Mouse (Mus musculus): ENCODE measurements around the gene Spata19. TPM values are rescaled to one million over a fixed set of nuclear protein-coding genes. Genes with fewer than 3 reads are reported as not detected.

Spata19 gene
- not detected in 2 replicates for polyA plus RNA-seq (2014; fragmentation: Nextera tagmentation; extraction: Ambion mirVana)

DNA sequence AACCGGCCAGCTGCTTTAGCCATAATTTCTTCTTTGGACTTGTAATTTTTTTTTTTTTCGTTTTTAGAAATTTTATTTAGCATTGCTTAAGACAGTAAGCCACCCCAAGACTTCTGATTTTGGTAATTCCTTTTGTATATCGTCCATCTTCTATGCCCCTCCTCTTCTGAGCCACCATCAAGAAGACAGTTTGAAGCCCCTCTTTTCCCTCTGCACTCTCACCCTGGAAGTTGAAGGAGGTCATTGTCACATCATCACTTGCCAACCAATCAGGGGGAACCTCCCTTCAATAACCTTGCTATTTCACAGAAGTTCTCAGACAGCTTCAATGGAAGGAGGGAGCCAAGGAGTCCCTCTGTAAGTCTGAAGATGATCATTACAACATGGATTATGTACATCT lies at the start of gene Spata19:
Gene Spata19 (plus strand): TSS at position 301 of the 400 bp plus-strand sequence.
- Histone ChIP-seq H3K36me3 (ENCODE audit: control insufficient read depth, insufficient read depth, low read length) (no peaks in the 10 kb centered on the region), H3K4me2 (no peak within 1 kb of the TSS), H3K4me3 (ENCODE audit: low read depth, low read length) (no peak within 1 kb of the TSS), H3K9ac (ENCODE audit: low read length) (no peak within 1 kb of the TSS), H3K27ac (ENCODE audit: low read depth, low read length) (no peak within 1 kb of the TSS), H3K4me1 (ENCODE audit: control insufficient read depth, insufficient read depth, low read length) (no peaks in the 10 kb centered on the region), H3K27me3 (ENCODE audit: control insufficient read depth, insufficient read depth, low read length) (no peaks in the 10 kb centered on the region), H3K9me3 (ENCODE audit: control insufficient read depth, low read length) (no peaks in the 10 kb centered on the region)
- 86% methylated on average over 3 of the region's 3 CpGs for WGBS
- ATAC-seq (ENCODE audit: low FRiP score) (no peak), DNase-seq (ENCODE audit: low spot score, missing footprints) (no peak)

DNA sequence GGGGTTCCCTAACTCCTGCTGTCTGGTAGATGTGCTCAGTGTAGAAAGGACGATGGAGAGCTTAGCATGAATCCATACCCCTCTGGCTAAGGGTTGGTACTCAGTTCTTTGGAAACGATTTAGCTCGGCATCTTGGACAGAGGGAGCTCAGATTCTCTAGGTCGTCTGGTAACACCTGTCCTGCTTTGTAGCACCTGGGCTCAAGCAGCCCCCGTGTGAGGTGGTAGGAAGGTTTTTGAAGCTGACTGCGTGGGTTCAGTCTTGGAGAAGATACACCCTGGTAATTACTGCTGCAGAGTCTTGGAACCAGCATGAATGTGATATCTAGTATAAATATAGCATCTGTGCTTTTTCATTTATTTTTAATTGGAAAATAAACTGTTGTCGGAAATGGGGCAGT lies 43.5 kb upstream of the Spata19 start:
- no peaks in the 10 kb centered on the region for H3K4me1 ChIP-seq (ENCODE audit: control insufficient read depth, insufficient read depth, low read length)
- no peak overlapping the region for H3K4me3 ChIP-seq (ENCODE audit: low read depth, low read length)
- no peaks in the 10 kb centered on the region for H3K9me3 ChIP-seq (ENCODE audit: control insufficient read depth, low read length)
- WGBS: 93% methylated on average over 7 of the region's 7 CpGs
- H3K4me2 ChIP-seq: no peak overlapping the region
- no peaks in the 10 kb centered on the region for H3K27me3 ChIP-seq (ENCODE audit: control insufficient read depth, insufficient read depth, low read length)
- ATAC-seq (ENCODE audit: low FRiP score) (no peak), DNase-seq (ENCODE audit: low spot score, missing footprints) (no peak)
- no peak overlapping the region for H3K9ac ChIP-seq (ENCODE audit: low read length)
- H3K36me3 ChIP-seq (ENCODE audit: control insufficient read depth, insufficient read depth, low read length): no peaks in the 10 kb centered on the region
- no peak overlapping the region for H3K27ac ChIP-seq (ENCODE audit: low read depth, low read length)

DNA sequence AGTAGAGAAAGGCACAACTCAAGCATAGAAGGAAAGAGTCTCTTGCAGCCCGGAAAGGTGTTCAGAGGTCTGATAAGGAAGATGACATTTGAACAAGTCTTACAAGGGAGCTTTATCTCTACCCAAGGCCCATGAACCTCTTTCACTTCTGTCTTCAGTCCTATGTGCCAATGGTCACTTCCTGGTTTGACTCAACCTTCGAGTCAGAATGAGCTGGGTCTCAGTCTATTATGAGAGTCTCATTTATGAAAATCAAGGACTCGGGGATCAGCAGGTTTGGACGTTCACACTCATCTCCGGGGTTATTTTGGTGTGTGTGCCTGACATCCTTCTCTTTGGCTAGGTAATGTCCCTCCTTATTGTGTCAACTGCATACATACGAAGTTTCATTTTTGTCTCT lies 38.7 kb upstream of the Spata19 start:
- H3K4me2 ChIP-seq: no peak overlapping the region
- no peaks in the 10 kb centered on the region for H3K4me1 ChIP-seq (ENCODE audit: control insufficient read depth, insufficient read depth, low read length)
- no peaks in the 10 kb centered on the region for H3K36me3 ChIP-seq (ENCODE audit: control insufficient read depth, insufficient read depth, low read length)
- DNase-seq (ENCODE audit: low spot score, missing footprints) (no peak), ATAC-seq (ENCODE audit: low FRiP score) (no peak)
- no peak overlapping the region for H3K27ac ChIP-seq (ENCODE audit: low read depth, low read length)
- H3K9ac ChIP-seq (ENCODE audit: low read length): no peak overlapping the region
- no peaks in the 10 kb centered on the region for H3K9me3 ChIP-seq (ENCODE audit: control insufficient read depth, low read length)
- 92% methylated on average over 6 of the region's 6 CpGs for WGBS
- H3K27me3 ChIP-seq (ENCODE audit: control insufficient read depth, insufficient read depth, low read length): no peaks in the 10 kb centered on the region
- no peak overlapping the region for H3K4me3 ChIP-seq (ENCODE audit: low read depth, low read length)

DNA sequence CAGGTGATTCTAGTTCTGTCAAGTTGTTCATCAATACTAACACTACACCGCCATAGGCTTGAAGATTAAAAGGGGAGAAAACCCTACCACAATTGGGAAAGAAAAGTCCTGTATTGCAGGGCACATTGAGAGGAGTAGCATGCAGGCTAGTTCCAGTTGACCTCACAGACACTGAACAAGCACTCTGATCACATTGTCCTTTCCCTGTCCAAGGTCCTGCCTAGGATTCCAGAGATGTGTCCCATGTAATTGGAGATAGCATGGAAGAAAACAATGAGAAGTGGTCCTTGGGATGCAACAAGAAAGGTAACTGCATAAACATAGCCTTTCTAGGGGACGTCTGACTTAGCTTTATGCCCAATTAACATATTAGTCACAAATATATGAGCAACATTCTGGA lies 29.4 kb upstream of the Spata19 start:
- no peak for DNase-seq (ENCODE audit: low spot score, missing footprints)
- H3K36me3 ChIP-seq (ENCODE audit: control insufficient read depth, insufficient read depth, low read length): no peaks in the 10 kb centered on the region
- H3K4me2 ChIP-seq: no peak overlapping the region
- no peaks in the 10 kb centered on the region for H3K27me3 ChIP-seq (ENCODE audit: control insufficient read depth, insufficient read depth, low read length)
- no peaks in the 10 kb centered on the region for H3K4me1 ChIP-seq (ENCODE audit: control insufficient read depth, insufficient read depth, low read length)
- 68% methylated on average over 2 of the region's 2 CpGs for WGBS
- H3K4me3 ChIP-seq (ENCODE audit: low read depth, low read length): no peak overlapping the region
- H3K9me3 ChIP-seq (ENCODE audit: control insufficient read depth, low read length): no peaks in the 10 kb centered on the region
- no peak overlapping the region for H3K9ac ChIP-seq (ENCODE audit: low read length)
- no peak overlapping the region for H3K27ac ChIP-seq (ENCODE audit: low read depth, low read length)
- no peak for ATAC-seq (ENCODE audit: low FRiP score)

DNA sequence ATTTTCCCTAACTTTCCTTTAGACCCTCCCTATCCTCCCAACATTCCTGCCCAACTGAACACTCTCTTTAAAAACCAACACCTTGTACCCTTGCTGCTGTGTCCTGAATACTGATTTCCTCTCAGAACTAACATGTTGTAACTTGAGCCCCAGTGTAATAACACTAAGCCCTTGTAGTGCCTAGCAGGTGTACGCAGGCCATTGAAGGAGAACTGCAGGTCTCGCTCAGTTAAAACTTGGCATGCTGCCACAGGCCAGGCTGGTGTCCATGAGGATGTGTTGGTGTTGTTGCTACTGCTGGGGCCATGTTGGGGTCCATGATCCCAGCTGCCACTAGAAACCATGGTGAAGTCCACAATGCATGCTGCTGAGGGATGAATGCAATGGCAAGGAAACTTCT lies 27.5 kb upstream of the Spata19 start:
- Histone ChIP-seq H3K9ac (ENCODE audit: low read length) (no peak overlapping the region), H3K4me2 (no peak overlapping the region), H3K4me1 (ENCODE audit: control insufficient read depth, insufficient read depth, low read length) (no peaks in the 10 kb centered on the region), H3K9me3 (ENCODE audit: control insufficient read depth, low read length) (no peaks in the 10 kb centered on the region), H3K27ac (ENCODE audit: low read depth, low read length) (no peak overlapping the region), H3K36me3 (ENCODE audit: control insufficient read depth, insufficient read depth, low read length) (no peaks in the 10 kb centered on the region), H3K27me3 (ENCODE audit: control insufficient read depth, insufficient read depth, low read length) (no peaks in the 10 kb centered on the region), H3K4me3 (ENCODE audit: low read depth, low read length) (no peak overlapping the region)
- DNase-seq (ENCODE audit: low spot score, missing footprints) (no peak), ATAC-seq (ENCODE audit: low FRiP score) (no peak)
- WGBS: 85% methylated on average over 2 of the region's 2 CpGs

DNA sequence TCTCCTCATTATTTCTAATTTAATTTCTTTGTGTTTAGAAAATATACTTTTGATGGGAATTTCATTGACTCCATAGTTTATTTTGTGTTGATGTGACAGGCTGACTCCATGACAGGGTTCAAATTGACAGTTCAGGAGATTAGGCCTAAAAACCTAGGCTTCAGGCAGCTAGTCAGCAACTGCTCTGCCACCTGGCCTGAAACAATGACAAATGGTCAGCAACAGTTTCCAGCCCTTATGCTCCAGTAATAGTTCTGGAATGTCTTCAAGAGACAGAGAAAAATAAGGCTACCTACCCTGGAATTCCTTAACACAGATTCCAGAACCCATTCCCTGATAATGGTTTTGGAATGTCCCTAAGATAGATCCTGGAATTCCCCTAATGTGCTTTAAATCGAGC lies 20.9 kb upstream of the Spata19 start:
- H3K36me3 ChIP-seq (ENCODE audit: control insufficient read depth, insufficient read depth, low read length): no peaks in the 10 kb centered on the region
- no peak for DNase-seq (ENCODE audit: low spot score, missing footprints)
- no peak overlapping the region for H3K4me3 ChIP-seq (ENCODE audit: low read depth, low read length)
- H3K4me1 ChIP-seq (ENCODE audit: control insufficient read depth, insufficient read depth, low read length): no peaks in the 10 kb centered on the region
- 75% methylated on average over 1 of the region's 1 CpGs for WGBS
- H3K27me3 ChIP-seq (ENCODE audit: control insufficient read depth, insufficient read depth, low read length): no peaks in the 10 kb centered on the region
- no peak overlapping the region for H3K27ac ChIP-seq (ENCODE audit: low read depth, low read length)
- no peak for ATAC-seq (ENCODE audit: low FRiP score)
- H3K9ac ChIP-seq (ENCODE audit: low read length): no peak overlapping the region
- no peaks in the 10 kb centered on the region for H3K9me3 ChIP-seq (ENCODE audit: control insufficient read depth, low read length)
- H3K4me2 ChIP-seq: no peak overlapping the region

DNA sequence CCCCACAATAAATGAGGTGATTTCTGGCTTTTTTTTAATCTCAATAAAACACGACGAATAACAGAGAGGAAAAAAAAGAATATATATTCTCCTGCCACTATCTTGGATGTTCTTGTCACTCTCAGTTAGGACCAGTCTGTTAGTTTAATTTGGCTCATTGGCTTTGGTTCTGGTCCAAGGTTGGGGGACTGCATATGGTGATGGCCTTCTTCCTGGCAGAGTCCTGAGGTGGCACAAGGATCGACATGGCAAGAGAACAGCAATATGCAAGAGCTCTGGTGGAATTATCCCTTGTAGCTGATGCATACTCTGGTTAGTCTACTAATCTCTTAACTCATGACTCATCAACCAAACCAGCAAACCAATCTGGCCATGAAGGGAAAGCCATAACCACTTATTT lies 9.6 kb upstream of the Spata19 start:
- H3K9me3 ChIP-seq (ENCODE audit: control insufficient read depth, low read length): no peaks in the 10 kb centered on the region
- WGBS: 96% methylated on average over 3 of the region's 3 CpGs
- no peak overlapping the region for H3K9ac ChIP-seq (ENCODE audit: low read length)
- ATAC-seq (ENCODE audit: low FRiP score): no peak
- no peaks in the 10 kb centered on the region for H3K36me3 ChIP-seq (ENCODE audit: control insufficient read depth, insufficient read depth, low read length)
- H3K4me1 ChIP-seq (ENCODE audit: control insufficient read depth, insufficient read depth, low read length): no peaks in the 10 kb centered on the region
- no peak overlapping the region for H3K27ac ChIP-seq (ENCODE audit: low read depth, low read length)
- H3K27me3 ChIP-seq (ENCODE audit: control insufficient read depth, insufficient read depth, low read length): no peaks in the 10 kb centered on the region
- no peak overlapping the region for H3K4me2 ChIP-seq
- DNase-seq (ENCODE audit: low spot score, missing footprints): no peak
- H3K4me3 ChIP-seq (ENCODE audit: low read depth, low read length): no peak overlapping the region

DNA sequence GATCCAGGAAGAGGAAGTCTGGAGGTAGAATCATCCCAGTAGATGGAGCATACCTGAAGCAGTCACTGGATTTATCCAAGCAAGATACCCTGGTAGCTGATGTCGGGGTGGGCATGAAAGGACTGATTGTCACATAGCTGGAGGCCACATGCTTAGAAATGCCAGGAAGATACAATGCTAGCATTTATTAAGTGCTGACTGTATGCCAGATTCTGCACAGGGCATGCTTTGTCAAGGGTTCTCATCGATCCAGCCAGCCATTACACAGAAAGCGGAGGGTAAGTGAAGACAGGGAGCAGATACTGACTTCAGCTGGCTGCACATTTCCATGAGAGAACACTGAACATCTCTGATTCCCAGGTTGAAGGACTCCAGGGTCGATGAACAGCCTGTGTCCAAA lies 4.6 kb downstream of the Spata19 start:
- no peak overlapping the region for H3K9ac ChIP-seq (ENCODE audit: low read length)
- no peaks in the 10 kb centered on the region for H3K27me3 ChIP-seq (ENCODE audit: control insufficient read depth, insufficient read depth, low read length)
- no peak overlapping the region for H3K27ac ChIP-seq (ENCODE audit: low read depth, low read length)
- no peaks in the 10 kb centered on the region for H3K4me1 ChIP-seq (ENCODE audit: control insufficient read depth, insufficient read depth, low read length)
- WGBS: 86% methylated on average over 4 of the region's 4 CpGs
- DNase-seq (ENCODE audit: low spot score, missing footprints) (no peak), ATAC-seq (ENCODE audit: low FRiP score) (no peak)
- H3K9me3 ChIP-seq (ENCODE audit: control insufficient read depth, low read length): no peaks in the 10 kb centered on the region
- H3K4me3 ChIP-seq (ENCODE audit: low read depth, low read length): no peak overlapping the region
- no peak overlapping the region for H3K4me2 ChIP-seq
- no peaks in the 10 kb centered on the region for H3K36me3 ChIP-seq (ENCODE audit: control insufficient read depth, insufficient read depth, low read length)

DNA sequence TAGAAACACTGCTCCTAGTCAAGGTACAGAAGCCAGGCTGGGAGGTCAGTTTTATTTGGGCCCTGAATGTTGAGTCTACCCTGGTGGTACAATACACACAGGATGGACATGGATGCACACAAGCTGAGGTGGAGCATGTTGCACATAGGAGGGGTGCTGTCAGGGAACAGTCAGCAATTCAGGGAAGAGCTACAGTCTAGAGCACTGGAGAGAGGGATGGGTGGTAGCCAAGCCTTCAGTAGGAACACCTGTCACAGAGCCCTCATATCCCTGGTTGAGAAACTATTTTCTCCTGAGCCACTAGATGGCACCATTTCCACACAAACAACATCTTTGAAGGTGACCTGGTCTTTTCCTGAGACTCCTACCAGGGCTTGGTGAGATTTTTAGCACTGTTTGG lies 13.1 kb downstream of the Spata19 start:
- peak; percentile 91 for DNase-seq (ENCODE audit: low spot score, missing footprints)
- Histone ChIP-seq H3K9ac (ENCODE audit: low read length) (no peak overlapping the region), H3K36me3 (ENCODE audit: control insufficient read depth, insufficient read depth, low read length) (no peaks in the 10 kb centered on the region), H3K4me1 (ENCODE audit: control insufficient read depth, insufficient read depth, low read length) (0 out of 2 replicates have a peak, but pooled peaks cover 2% of the 10 kb centered on the region), H3K4me2 (no peak overlapping the region), H3K4me3 (ENCODE audit: low read depth, low read length) (no peak overlapping the region), H3K27ac (ENCODE audit: low read depth, low read length) (no peak overlapping the region), H3K9me3 (ENCODE audit: control insufficient read depth, low read length) (no peaks in the 10 kb centered on the region), H3K27me3 (ENCODE audit: control insufficient read depth, insufficient read depth, low read length) (no peaks in the 10 kb centered on the region)
- ATAC-seq (ENCODE audit: low FRiP score): peak; percentile 54

DNA sequence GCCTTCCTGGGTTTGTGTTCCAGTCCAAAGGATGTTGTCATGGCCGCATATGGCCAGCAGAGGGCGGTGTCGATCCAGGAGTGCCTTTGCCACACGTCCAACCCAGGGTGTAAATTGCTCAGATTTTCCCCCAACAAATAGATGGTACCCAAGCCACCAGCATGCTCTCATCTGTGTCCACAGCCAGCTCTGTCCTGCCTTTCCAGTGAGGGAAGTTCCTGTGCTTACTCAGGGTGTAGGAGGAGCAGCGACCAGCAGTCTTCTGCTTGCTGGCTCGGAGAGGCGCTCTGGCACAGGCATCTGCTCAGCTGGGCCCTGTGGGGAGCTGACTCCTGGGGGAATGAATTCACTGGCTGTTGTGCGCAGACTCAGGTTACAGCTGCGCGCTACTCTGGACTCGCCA lies 17.5 kb downstream of the Spata19 start:
- H3K27ac ChIP-seq (ENCODE audit: low read depth, low read length): no peak overlapping the region
- H3K4me2 ChIP-seq: peak overlapping the region; percentile 38
- no peak overlapping the region for H3K4me3 ChIP-seq (ENCODE audit: low read depth, low read length)
- 0% methylated on average over 11 of the region's 11 CpGs for WGBS
- H3K9ac ChIP-seq (ENCODE audit: low read length): peak overlapping the region; percentile 31; the same call in 1 of the 2 replicates
- peak; percentile 81 for ATAC-seq (ENCODE audit: low FRiP score)
- H3K9me3 ChIP-seq (ENCODE audit: control insufficient read depth, low read length): no peaks in the 10 kb centered on the region
- 0 out of 2 replicates have a peak, but pooled peaks cover 2% of the 10 kb centered on the region for H3K4me1 ChIP-seq (ENCODE audit: control insufficient read depth, insufficient read depth, low read length)
- DNase-seq (ENCODE audit: low spot score, missing footprints): peak; percentile 98
- H3K36me3 ChIP-seq (ENCODE audit: control insufficient read depth, insufficient read depth, low read length): no peaks in the 10 kb centered on the region
- H3K27me3 ChIP-seq (ENCODE audit: control insufficient read depth, insufficient read depth, low read length): no peaks in the 10 kb centered on the region

All from midbrain, embryonic 11.5 days (tissue).